Mouse (Mus musculus): ENCODE measurements around the gene Ggt7.
"Not testable (repeated sequence)": the region's sequence is repeated elsewhere in the genome, so short reads cannot be mapped to it uniquely, and the experiment has no call there.

Gene Ggt7

DNA sequence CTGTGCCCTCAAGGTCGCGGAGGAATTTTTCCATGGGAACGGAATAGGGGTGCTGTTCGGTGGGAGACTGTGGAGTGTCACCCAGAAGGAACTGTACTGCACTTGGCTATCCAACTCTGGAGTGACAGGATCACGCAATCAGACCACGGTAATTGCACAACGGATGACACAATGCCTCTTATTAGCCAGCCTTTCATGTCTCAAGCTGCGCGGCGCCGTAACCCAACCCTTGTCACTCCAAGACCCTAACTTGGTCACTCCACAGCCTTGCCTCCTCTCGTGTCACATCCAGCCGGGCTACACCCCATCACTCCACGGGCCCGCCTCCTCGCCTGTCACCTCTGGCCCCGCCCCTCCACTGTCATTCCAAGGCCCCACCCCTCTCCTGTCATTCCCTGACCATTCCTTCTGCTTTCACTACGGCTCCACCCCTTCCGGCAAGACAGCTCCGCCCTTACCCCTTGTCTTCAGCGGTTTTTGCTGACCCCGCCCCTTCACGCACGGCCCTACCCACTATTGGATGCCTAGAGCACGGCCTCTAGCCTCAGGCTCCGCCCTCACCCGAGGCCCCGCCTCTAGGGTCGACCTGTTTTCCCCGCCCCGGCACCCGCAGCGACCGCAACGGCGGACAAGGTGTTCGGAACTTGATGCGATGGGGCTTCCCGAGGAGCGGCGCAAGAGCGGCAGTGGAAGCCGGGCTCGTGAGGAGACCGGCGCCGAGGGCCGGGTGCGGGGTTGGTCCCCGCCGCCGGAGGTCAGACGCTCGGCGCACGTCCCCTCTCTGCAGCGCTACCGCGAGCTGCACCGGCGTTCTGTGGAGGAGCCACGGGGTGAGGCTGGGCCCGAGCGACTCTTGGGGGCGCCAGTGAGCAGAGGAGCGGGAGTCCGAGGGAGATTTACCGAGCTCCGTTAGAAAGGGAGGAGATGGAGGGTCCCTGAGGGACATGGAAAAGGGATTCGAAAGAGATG, at the start of gene Ggt7, which contains the start of gene Acss2:
Ggt7 (minus strand) TSS at position 783 of the 969 bp plus-strand sequence.
Acss2 (plus strand) TSS at position 494 of the 969 bp plus-strand sequence.
- peak; percentile 100 for DNase-seq

GRCm38 (mm10) chr2:155567751-155568150, 49.7 kb upstream of the Ggt7 start:
- no peak for DNase-seq

GRCm38 (mm10) chr2:155562934-155563333, 44.9 kb upstream of the Ggt7 start:
- no peak for DNase-seq

- DNase-seq, result no peak
These were observed 44.2 kb upstream of the Ggt7 start for GRCm38 (mm10) chr2:155562209-155562608.

DNA sequence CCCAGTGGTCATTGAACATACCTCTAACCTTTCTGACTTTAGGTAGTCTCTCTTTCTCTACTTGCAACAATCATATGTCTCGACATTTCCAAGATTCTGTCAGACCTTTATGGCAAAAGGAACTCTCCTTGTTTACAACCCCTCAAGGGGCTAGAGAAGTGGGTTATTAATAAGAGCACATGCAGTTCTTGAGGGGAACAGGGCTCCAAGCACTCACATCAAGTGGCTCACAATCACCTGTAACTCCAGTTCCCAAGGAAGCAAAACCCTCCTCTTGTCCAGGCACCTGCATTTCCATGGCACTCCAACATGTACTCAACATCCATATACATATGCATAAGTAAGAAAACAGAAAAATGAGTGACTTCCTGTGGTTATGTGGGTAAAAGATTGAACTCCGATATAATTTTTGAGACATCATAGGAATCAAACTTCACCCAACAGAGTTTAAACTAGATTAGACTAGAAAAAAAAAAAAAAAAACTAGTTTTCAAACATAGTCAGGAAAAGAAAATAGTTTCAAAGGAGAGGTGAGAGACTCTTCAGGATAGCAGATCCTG, 36.5 kb upstream of the Ggt7 start:
- no peak for DNase-seq

- DNase-seq, result no peak
These were observed 34.9 kb upstream of the Ggt7 start for GRCm38 (mm10) chr2:155552949-155553354.

DNA sequence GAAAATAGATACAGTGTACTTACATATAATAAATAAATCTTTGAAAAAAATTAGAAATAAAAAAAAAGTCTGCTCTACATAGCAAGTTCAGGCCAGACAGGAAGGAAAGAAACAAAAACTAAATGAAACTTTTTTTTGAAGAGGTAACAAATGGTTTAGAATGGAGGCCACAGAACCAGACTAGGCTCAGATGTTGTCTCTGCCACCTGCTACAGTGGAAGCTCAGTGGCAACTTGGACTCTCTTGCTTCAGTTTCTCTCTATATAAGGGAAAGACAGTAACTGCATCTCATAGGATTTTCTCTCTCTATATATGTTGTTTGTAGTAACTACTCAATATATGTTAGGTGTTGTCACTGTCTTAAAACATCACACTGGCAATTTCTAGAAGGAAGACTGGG, 34.3 kb upstream of the Ggt7 start:
- no peak for DNase-seq

DNA sequence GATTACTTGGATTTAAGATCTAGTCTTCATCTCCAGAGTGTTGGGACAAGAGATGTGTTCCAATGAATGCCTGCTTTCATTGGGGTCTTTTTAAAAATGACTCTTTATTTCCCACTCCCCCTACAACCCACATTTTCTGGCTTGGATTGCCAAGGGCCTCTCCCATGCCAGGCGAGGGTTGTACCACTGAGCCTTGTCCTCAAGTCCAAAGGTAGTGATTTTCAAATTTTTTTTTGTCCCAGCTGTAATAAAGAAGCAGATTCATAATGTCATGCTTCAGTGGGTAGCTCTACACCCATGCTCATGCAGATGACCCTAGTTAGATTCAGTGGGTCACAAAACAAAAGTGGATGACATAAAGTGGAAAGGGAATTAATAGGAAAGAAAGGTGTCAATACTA, 28.9 kb upstream of the Ggt7 start:
- no peak for DNase-seq

GRCm38 (mm10) chr2:155540822-155541458, 22.9 kb upstream of the Ggt7 start:
- peak; percentile 42 for DNase-seq

DNA sequence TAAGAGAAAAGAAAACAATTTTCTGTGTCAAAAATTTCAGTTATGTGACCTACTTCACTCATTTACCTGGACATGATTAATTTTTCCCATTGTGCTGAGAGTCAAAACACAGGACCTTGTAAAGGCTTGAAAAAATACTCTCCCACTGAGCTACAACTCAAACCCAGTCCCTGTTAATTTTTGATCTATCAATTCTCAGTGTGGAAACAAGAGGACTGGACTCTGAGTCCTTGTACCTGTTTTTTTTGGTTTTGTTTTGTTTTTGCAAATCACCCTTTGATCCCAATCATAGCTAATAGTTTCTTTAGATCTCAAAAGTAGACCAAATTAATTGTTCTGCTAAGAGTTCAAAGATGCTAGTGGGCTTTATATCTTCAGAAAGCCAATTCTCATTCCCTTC, 21.7 kb upstream of the Ggt7 start:
- DNase-seq, result no peak

- DNase-seq, result not testable (repeated sequence)
These were observed 20.5 kb upstream of the Ggt7 start for GRCm38 (mm10) chr2:155538463-155539057.

DNA sequence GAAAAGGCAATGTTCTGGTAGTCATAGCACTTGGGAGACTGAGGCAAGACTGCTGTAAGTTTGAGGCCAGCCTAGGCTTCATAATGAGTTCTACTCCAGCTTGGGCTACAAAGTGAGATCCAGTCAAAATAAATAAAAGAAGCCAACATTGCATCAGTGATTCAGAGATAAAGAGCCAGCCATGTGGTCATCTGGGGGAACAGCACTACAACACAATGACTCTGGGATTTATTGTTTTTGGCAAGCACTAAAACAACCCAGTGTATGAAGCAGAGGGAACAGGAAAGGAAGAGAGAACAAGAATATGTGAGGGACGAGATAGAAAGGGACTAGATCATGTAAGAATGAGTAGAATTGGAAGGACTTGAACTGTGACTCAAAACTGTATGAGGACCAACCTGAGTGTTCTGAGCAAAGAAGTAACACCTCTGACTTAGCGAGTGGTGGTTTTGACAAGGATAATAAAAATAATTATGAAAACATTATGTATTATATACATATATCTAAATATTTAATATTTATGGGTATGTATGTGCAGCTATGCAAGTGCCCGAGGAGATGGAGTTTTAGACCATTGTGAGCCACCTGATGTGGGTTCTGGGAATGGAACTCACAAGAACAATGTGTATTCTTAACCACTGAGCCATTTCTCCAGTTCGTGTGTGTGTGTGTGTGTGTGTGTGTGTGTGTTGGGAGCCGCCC, 19.9 kb upstream of the Ggt7 start:
- no peak for DNase-seq

- no peak for DNase-seq
These were observed 18.3 kb upstream of the Ggt7 start for GRCm38 (mm10) chr2:155536292-155536691.

GRCm38 (mm10) chr2:155527367-155527766, 9.3 kb upstream of the Ggt7 start:
- DNase-seq, result no peak

DNA sequence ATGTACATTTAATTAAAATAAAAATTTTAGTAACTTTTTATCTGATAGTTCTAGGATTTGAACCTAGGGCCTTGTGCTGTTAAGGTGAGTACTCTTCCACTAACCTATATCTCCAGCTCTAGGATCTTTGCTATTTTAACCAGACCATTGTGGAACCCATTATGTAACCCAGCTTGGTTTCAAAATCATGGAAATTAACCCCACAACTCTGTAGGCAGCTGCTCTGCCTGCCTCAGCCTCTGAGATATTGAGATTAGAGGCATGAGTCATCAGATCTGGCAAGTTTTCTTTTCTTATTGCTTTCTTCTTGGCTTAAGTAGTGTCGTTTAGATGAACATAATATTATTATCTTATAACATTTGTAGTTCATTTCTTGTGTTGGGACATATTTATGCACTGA, 6.3 kb upstream of the Ggt7 start:
- DNase-seq, result no peak

DNA sequence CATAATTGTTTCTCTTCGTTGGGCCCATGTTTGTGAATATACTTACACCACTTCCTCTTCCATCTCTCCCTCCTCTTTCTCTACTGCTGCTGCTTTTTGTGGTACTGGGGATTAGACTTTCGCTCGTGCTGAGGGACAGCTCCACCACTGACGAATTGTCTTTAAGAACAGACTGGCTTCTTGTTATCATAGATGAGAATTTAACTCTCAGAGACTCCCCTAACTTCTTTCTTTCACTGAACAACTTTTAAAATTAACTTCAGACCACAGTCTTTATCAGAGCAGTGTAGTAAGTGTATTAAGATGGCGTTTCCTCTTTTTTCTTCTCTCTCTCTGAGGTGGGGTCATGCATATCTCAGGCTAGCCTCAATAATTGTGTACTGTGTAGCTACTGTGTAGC, 5.7 kb upstream of the Ggt7 start:
- DNase-seq, result no peak

- no peak for DNase-seq
These were observed 664 bp upstream of the Ggt7 start for GRCm38 (mm10) chr2:155518531-155519270.

DNA sequence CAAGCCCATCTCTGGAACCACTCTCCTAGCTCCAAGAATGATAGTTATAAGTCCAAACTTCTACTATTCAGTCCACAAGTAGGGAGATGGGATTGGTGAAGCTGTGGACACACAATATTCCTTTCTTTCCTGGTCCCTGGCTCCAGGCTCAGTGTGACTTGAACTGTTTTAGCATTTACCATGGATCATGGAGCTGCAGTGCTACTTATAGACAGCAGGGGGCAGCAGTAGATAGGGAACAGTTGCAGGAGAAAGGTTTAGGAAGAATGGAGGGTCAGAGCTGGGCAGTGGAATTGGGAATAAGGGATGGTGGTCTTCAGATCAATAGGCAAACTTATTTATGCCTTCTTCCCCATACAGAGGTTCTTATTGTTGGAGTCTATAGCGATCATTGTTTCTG, 2.1 kb downstream of the Ggt7 start:
- DNase-seq, result peak; percentile 73

DNA sequence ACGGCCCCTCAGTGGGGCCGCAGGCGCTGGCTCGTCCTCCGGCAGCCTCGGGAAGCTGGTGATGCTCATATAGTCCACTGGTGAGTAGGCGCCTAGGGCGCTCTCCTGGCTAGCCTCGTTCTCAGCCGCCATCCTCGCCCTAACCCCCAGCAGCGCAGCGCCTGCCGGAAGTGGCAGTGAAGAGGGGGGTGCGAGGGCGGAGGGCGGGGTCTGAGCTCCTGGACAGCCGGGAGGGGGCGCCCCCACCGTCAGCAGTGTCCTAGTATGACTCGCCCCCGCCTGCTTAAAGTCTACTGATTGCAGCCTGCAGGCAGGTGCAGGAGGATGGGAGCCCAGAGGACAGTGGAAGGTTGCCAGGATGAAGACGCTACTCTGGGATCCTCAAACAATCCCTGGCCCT, 3.4 kb downstream of the Ggt7 start:
- DNase-seq, result peak; percentile 60

GRCm38 (mm10) chr2:155513543-155513942, 4.5 kb downstream of the Ggt7 start:
- no peak for DNase-seq

DNA sequence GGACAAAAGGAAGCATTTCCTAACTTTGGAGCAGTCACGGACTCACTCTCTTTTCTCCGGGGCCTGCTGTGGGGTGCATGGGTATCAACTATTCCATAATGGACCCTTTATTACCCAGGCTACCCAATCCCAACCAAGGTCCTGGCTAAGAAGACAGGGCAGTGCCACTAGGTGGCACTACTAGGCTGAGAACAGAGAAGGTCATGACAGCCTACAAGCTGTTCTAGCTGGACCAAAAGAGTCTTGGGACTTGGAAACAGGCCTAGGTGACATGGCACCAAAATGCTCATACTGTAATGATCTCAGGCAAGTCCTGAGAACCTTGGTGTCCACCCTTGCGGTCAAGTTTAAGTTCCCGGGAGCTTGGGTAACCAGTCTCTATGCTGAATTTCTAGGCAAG, 5.6 kb downstream of the Ggt7 start:
- peak; percentile 71 for DNase-seq
